Mouse (Mus musculus) frontal cortex, postnatal 36 days (tissue): ENCODE measurements at regions not wholly inside any gene's neighbourhood (a gene's known extent, or its start where the extent isn't known, plus 50 kb on each side); places are given as distances from the start of the nearest gene placed in this dataset.

ENCODE experiments used
- DNase-seq, 2 experiments: peaks; one replicate each; pipeline ENCODE4 v3.0.0; 2022; ENCODE audit warnings: low spot score in 2 of 2

- no peak for DNase-seq
Measured at GRCm38 (mm10) chr17:4941286-4941800, 52.8 kb upstream of the Arid1b start.

DNA sequence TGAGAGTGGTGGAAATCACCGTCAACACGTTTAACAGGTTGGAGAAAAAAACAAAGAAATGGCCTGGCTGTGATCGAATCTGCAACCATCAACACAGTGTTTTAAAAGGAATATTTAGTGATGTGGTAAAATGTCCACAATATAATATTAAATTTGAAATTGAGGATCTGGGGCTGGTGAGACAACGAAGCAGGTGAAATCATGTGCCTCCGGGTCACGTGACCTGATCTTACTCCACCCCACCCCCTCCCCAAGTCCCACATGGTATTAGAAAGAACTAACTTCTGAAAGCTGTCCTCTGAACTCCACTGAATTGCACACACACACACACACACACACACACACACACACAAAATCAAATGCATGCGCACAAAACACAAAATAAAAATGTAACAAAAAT is 51.3 kb upstream of the Arid1b start:
- no peak for DNase-seq
